Mouse (Mus musculus) central nervous system, embryonic 11.5 days (tissue): Measurements from ENCODE around the gene Olfr328. TPM values are rescaled to one million over a fixed set of nuclear protein-coding genes. Genes with fewer than 3 reads are reported as not detected.

ENCODE experiments used
- polyA plus RNA-seq: library from polyadenylated mRNA; depleted of rRNA; stranded (reverse); fragments of >200 nt; gene quantifications from 2 replicates; pipeline ENCODE4 v1.2.3, GENCODE M21; 2012; rRNA removed

Gene Olfr328
- polyA plus RNA-seq = 0.06 TPM in 1 of 2 replicates, not detected in the other

DNA sequence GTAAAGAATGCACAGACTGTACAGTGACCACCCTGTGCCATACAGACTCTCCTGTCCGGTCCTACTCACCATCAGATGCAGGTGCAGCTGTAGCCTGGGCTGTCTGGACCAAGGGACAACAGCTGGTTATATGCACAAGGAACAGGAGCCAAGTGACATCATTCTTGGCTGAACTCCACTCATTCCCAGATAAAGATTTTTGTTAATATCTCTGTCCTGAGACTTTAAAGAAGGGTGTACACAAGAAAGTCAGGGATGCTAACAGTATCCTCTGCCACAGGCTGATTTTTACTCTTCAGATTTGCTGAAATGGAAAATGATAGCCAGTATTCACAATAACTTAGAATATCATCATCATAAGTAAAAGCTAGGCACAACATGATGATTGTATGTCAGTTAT is at the start of gene Olfr328:
Gene Olfr328, minus strand, starts transcription at position 101 of the 400 bp plus-strand sequence.

DNA sequence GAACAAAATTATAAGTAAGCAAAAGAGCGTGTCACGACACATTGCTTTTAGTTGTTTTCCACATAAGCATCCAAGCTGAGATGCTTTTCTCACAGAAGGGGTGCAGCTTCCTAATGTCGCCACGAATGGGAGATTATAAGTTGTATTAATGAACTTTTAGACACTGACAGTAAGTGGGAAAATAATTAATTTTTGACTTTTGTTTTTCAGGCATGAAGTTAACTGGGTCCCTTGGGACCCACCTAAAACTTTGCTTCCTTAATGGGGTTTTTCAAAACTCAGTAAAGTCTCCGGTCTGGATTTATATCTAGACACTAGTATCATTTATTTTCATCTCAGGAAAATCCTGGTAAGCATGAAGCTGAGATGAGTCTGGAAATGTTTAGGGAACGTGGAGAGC is 39.4 kb upstream of the Olfr328 start, which contains the start of gene Olfr324:
Gene Olfr324, plus strand, starts transcription at position 301 of the 400 bp plus-strand sequence.

DNA sequence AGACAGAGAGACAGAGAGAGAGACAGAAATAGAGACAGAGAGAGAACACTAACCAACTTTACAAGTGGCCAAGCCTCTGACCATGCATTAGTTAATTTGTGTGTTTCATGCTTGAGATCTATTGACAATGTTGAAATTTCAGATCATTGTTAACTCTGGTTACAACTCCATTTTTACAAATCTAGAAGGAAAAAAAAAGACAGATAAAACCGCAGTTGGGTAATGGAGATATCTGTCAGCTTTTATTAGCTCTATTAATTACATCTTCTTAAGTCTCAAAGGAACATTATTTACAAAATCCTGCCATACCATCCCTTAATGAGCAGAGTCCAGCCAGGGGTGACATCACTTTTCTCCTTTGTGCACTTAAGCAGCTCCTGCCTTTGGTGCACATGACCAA is 22.0 kb upstream of the Olfr328 start, which contains the start of gene Olfr325:
Gene Olfr325, plus strand, starts transcription at position 301 of the 400 bp plus-strand sequence.

DNA sequence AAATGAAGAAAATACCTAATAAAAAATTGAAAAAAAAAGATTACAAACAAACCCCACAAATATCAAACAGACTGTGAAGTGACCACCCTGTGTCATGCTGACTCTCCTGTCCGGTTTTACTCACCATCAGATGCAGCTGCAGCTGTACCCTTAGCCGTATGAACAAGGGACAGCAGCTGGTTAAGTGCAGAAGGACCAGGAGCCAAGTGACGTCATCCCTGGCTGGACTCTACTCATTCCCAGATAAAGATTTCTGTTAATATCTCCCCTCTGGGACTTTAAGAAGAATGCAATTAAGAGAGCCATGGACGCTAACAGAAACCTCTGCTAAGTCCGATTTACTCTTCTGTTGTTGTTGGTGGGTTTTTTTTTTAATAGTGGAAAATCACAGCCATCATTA is 15.0 kb upstream of the Olfr328 start, which contains the start of gene Olfr224:
Gene Olfr224, minus strand, starts transcription at position 149 of the 400 bp plus-strand sequence.

DNA sequence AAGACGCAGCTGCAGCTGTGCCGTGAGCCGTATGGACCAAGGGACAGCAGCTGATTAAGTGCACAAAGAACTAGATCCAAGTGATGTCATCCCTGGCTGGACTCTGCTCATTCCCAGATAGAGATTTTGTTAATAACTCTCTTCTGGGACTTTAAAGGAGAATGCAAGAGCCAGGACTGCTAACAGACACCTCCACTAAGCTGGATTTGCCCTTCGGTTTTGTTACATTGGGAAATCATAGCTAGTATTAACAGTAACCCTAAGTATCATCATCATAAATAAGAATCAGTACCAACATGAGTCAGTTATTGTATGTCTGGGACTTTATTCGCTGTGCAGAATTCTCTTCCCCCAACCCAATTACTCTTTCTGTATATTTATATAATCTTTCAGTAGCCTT is 9.1 kb downstream of the Olfr328 start, which contains the start of gene Olfr329-ps:
Gene Olfr329-ps, minus strand, starts transcription at position 101 of the 400 bp plus-strand sequence.

DNA sequence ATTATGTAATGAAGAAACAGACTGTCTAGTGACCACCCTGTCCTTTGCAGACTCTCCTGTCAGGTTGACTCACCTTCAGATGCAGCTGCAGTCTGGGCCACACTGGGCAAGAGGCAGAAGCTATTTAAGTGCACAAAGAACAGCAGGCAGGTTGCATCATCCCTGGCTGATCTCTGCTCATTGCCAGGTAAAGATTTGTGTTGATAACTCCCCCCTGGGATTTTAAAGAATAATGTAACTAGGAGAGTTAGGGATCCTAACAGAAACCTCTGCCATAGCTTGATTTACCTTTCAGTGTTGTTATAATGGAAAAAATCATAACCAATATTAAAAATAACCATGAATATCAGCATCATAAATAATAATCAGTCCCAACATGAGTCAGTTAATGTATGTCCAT is 20.7 kb downstream of the Olfr328 start, which contains the start of gene Olfr330:
Gene Olfr330, minus strand, starts transcription at position 101 of the 400 bp plus-strand sequence.

DNA sequence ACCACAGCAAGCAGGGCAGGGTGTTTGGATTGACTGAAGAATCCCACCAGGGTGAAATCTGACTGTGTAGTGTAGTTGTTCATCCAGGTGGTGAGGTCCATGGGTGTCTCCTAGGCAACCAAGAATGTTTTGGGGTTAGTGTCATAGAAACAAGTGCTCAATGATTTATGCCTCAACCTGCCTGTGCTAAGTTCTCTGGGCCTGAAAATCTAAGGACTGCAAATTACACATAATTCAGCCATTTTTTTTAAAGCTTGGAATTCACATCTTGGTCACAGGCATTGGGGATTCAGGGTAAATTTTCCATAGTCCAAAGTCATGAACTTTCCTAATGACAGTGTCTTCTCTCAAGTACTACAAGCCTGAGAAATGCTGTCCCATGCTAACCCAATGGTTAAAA is 53.0 kb downstream of the Olfr328 start, which contains the start of gene Olfr331:
Gene Olfr331, minus strand, starts transcription at position 101 of the 400 bp plus-strand sequence.

Other genes starting within 250 kb of the Olfr328 start
- 42.7 and 55.9 TPM in 2 replicates for gene Zfp692, start 248.6 kb downstream of the Olfr328 start, polyA plus RNA-seq
- gene Zfp672, start 225.3 kb downstream of the Olfr328 start, polyA plus RNA-seq = 19.6 and 29.3 TPM in 2 replicates
- 28.8 and 39.1 TPM in 2 replicates for gene Sh3bp5l, start 224.9 kb downstream of the Olfr328 start, polyA plus RNA-seq
- 0.06 and 0.30 TPM in 2 replicates for gene Lypd8, start 176.6 kb downstream of the Olfr328 start, polyA plus RNA-seq
- 0.08 and 0.14 TPM in 2 replicates for gene 1810065E05Rik, start 134.5 kb downstream of the Olfr328 start, polyA plus RNA-seq
- gene Gm12253, start 123.1 kb downstream of the Olfr328 start, polyA plus RNA-seq = not detected in 2 replicates
- gene Lypd9, start 102.7 kb downstream of the Olfr328 start, polyA plus RNA-seq = not detected in 2 replicates
- gene Olfr30, start 93.4 kb downstream of the Olfr328 start, polyA plus RNA-seq = not detected in 2 replicates
- not detected in 2 replicates for gene Olfr332, start 63.1 kb downstream of the Olfr328 start, polyA plus RNA-seq
- gene Olfr331, start 53.1 kb downstream of the Olfr328 start, polyA plus RNA-seq = not detected in 2 replicates
- not detected in 2 replicates for gene Olfr330, start 20.8 kb downstream of the Olfr328 start, polyA plus RNA-seq
- not detected in 2 replicates for gene Olfr329-ps, start 9.2 kb downstream of the Olfr328 start, polyA plus RNA-seq
- 0.05 TPM in 1 of 2 replicates, not detected in the other for gene Olfr224, start 14.9 kb upstream of the Olfr328 start, polyA plus RNA-seq
- gene Olfr325, start 22.1 kb upstream of the Olfr328 start, polyA plus RNA-seq = not detected in 2 replicates
- gene Olfr324, start 39.5 kb upstream of the Olfr328 start, polyA plus RNA-seq = 0.01 TPM in 1 of 2 replicates, not detected in the other
- gene 2210407C18Rik, start 60.4 kb upstream of the Olfr328 start, polyA plus RNA-seq = not detected in 2 replicates
- gene Olfr323, start 74.9 kb upstream of the Olfr328 start, polyA plus RNA-seq = not detected in 2 replicates
- 0.92 and 1.0 TPM in 2 replicates for gene Trim58, start 84.8 kb upstream of the Olfr328 start, polyA plus RNA-seq
- 0.02 and 0.06 TPM in 2 replicates for gene Olfr322, start 103.1 kb upstream of the Olfr328 start, polyA plus RNA-seq
- gene Olfr320, start 125.5 kb upstream of the Olfr328 start, polyA plus RNA-seq = not detected in 2 replicates
- not detected in 2 replicates for gene Olfr319, start 143.5 kb upstream of the Olfr328 start, polyA plus RNA-seq
- gene Olfr318, start 168.4 kb upstream of the Olfr328 start, polyA plus RNA-seq = not detected in 2 replicates
- gene Olfr317, start 183.6 kb upstream of the Olfr328 start, polyA plus RNA-seq = 0.04 and 0.05 TPM in 2 replicates
- gene Olfr316, start 197.1 kb upstream of the Olfr328 start, polyA plus RNA-seq = not detected in 2 replicates
- not detected in 2 replicates for gene Olfr315, start 217.6 kb upstream of the Olfr328 start, polyA plus RNA-seq
- gene Olfr314, start 227.3 kb upstream of the Olfr328 start, polyA plus RNA-seq = not detected in 2 replicates
- 1.9 and 2.0 TPM in 2 replicates for gene Fam183b, start 246.3 kb upstream of the Olfr328 start, polyA plus RNA-seq